Mouse (Mus musculus) gastrocnemius, postnatal 25 days (tissue): Measurements from ENCODE around the gene Acvr2a. TPM values are rescaled to one million over a fixed set of nuclear protein-coding genes. Genes with fewer than 3 reads are reported as not detected.
"Not testable (repeated sequence)": the region's sequence is repeated elsewhere in the genome, so short reads cannot be mapped to it uniquely, and the experiment has no call there.

ENCODE experiments used
- DNase-seq: peaks from one replicate; pipeline ENCODE4 v3.0.0; 2022
- long read RNA-seq, 2 experiments: library from polyadenylated mRNA; stranded (forward); transcript quantifications; one replicate each; pipeline ENCODE4 v2.0.0; 2021
- total RNA-seq, 2 experiments: library from RNA; stranded (reverse); gene quantifications; 1 replicate in 1 of 2; 2 replicates in 1 of 2; pipeline ENCODE4 v1.2.3; 2021

Acvr2a gene
- total RNA-seq, result 10 to 100 TPM; 13.4 to 19.4 TPM
- long read RNA-seq, experiment 1, full-length matches to known transcripts, result 1 of 2 reads
- long read RNA-seq, experiment 1, partial matches to known transcripts, result 0 of 2 reads
- long read RNA-seq, experiment 1, other reads (novel, unspliced or antisense), result 1 of 2 reads
- long read RNA-seq, experiment 2, full-length matches to known transcripts, result 3 of 4 reads
- long read RNA-seq, experiment 2, partial matches to known transcripts, result 0 of 4 reads
- long read RNA-seq, experiment 2, other reads (novel, unspliced or antisense), result 1 of 4 reads

DNA sequence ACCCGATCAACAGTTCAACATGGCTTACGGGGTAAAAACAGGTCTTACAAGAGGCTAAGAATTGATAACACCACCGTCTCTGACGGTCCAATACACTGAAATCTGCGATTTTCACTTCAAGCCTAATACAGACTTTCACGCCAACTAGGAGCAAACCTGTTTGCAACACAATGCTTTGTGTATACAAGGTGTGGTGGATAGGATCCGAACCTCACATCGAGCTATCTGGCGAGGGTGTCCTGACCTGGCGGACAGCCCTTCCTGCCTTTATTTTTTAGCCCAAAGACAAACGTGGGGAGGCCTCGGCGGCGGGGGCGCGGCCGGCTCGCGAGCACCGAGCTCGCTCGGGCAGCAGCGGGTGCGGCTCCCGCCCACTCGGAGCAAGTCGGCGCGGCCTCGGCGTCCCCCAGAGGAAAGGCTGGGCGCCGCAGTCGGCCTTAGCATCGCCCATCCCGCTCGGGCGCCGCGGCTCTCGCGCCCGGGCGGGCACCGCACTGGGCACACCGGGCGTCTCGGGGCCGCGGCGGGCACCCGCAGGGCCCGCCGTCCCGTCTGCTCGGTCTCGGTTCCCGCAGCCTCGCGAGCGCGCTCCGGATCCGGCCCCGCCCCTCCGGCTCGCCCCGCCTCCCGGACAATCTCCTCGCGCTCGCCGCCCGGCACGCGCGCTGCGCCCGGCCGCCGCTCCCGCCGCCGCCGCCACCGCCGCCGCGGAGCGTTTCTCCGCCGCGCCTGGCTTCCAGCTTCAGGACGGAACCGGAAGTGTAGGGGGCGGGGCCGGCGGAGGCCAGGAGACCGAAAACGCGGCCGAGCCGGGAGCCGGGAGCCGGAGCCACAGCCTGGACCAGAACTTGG, at the start of gene Acvr2a:
Acvr2a (plus strand) TSS at position 739 of the 852 bp plus-strand sequence.
- DNase-seq, result peak; percentile 91

DNA sequence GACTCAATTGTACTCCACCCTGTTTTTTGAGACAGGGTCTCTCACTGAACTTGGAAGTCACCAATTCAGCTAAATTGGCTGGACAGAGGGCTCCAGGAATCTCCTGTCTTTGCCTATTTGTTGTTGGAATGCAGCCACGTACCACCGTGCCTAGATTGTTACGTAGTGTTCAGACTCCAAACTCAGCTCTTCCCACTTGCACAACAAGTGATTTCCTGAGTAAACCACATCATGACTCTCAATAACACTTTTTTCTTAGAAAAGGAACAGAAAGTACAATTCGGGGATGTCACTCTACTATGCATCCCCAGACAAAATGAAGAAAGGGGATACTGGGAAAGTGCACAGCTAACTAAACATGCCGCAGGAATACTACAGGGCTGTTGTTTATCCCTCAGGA, 47.4 kb upstream of the Acvr2a start:
- DNase-seq, result no peak

DNA sequence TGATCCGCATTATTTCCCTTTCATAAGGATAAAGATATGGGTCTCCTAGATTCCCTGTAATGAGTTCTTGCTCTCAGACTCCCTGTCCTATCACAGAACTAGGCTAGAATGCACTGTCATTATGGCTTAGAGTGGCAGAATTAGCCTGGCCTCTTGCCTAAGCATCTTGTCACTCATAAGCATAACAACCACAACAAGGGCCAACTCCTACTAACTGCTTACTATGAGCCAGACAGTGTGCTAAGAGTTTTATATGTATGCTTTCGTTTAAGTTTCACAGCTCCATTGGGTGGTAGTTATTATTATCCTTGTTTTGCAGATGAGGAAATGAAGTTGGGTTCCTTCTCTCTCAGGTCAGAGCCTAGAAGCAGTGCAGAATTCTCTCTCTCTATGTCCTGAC, 46.1 kb upstream of the Acvr2a start:
- DNase-seq, result no peak

DNA sequence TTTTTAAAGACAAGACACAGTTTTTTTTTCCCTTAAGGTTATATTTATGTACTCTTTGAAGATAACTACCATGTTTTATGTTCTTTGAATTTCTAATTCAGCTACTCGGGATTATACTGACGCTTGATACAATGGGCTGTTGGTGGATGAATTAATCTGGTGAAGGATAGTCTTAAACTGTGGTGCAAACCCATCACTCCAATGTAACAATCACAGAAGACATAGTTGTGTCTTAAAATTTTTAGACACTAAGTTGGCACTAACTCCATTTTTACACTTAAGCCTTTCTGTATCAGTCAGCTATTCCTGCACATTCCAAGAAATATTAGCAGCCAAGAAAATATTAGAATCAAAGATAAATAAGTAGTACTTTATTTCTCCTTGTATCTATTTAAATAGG, 45.7 kb upstream of the Acvr2a start:
- no peak for DNase-seq

DNA sequence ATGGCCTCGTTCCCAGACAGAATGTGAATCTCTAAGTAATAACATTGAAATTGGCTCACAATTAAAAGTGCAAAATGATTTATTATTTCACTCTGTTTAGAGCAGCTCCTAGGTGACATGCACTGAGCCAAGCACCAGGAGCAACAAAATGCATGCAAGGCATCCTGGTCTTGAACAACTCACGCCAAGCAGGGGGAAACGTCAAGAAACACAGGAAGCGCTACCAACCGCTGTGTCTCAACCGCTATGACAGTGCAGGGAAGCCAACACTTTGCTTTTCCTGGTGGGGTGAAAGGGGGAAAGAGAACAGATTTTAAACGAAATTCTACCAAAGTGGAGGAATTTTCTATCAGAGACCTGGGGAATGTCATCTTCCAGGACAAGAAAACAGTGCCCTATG, 43.8 kb upstream of the Acvr2a start:
- no peak for DNase-seq

DNA sequence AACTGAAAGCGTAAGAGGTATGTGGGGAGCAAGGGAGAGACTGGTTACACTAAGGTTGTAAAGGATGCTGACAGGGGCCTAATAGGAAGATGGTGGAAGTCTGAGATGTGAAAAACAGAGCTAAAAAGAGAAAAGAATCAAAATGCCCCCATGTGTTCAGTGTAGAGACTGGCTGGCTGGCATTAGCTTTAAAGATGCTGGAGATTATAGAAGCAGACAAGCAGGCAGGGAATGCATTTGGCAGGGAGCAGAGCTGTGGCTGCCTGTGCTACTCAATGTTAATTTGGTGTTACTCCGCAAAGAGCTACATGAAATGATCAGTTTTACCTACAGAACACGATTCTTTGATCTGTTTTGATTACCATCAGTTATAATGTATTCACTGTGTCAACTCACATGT, 43.3 kb upstream of the Acvr2a start:
- DNase-seq, result no peak

DNA sequence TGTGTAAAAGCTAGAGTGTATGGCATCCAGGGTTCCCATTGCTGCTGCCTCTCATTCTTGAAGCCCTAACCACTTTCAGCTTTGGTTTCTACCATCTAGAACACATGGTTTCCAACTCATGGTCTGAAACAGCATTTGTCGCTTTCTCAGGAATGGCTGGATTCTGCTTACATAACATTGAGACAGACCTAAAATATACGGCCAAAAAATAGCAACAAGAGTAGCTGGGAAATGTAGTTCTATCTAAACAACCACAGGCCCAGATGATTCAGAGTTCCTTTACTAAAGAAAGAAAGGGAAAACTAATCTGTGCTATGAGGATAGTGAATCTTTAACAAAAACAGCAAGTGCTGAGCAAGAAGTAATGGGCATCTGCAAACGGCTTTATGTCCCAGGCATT, 38.6 kb upstream of the Acvr2a start:
- DNase-seq, result no peak

DNA sequence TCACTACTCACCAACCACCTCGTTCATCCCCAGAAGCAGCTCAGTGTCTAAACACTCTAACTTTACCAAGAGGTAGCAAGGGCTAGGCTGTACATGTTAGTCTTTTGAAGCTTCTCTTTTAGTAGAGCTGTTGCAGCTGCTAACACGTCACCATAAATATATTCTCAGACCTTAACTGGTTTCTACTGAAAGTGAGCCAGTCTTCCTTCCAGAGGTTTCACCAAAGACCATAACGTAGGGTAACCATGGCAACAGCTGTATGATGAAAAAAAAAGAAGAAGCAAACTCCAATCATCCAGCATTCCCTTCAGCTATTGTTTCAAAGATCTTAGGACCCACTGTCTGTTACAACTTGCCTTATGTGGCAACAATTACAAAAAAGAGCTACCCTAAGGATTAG, 25.0 kb upstream of the Acvr2a start:
- no peak for DNase-seq

DNA sequence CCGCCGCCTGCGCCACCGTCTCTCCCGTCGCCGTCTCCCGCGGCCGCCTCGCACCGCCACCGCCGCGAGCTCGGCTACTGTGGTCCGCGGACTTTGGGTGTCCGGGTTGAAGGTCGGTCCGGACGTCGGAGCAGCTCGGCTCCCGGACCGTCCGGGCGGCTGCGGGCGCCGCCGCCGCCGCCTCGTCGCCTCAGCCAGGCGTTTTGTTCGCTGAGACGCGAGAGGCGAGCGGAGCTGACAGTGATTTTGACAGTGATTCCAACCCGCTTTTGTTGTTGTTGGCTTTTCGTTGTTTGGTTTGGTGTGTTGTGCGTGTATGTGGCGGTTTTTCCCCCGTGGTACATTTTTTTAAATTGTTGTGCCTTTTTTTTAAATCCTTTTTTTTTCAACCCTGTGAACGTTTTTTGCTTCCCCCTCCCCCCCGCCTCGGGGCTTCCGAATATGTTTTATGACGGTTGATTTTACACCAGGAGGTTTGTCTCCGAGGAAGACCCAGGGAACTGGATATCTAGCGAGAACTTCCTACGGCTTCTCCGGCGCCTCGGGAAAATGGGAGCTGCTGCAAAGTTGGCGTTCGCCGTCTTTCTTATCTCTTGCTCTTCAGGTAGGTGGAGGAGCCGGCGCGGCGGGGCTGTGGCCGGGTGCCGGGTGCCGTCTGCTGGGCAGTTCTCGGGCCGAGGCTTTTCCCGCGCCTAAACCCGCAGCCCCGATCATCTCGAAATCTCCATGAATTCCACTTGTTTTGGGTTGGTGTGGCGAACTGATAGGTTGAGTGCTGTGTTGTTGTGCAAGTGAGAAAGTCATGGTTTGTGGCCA, 522 bp downstream of the Acvr2a start:
- peak; percentile 24 for DNase-seq

DNA sequence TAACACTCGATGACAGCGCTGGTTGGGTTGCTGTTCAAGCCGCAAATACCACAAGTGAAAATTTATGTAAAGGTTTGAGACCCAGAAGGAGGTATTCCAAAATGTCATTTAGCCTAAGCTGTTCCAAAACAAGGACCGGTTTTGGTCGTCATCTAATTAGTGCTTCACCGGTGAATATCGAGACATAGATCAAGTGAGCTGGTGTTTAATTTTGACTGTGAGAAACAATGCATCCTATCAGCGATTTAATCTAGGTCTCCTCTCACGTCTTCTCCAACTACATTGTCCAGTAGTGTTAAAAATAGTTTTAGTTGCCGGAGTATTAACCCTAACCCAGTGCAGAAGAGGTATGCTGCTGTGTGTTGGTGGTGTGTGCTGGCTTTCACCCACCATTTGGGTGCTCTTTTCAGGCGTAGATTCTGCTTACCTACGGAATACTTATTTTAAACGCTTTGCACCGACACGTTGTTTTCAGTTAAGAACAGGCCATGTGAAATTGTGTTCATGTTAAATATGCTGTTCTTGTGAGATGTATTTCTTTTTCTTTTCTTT, 1.2 kb downstream of the Acvr2a start:
- DNase-seq, result no peak

DNA sequence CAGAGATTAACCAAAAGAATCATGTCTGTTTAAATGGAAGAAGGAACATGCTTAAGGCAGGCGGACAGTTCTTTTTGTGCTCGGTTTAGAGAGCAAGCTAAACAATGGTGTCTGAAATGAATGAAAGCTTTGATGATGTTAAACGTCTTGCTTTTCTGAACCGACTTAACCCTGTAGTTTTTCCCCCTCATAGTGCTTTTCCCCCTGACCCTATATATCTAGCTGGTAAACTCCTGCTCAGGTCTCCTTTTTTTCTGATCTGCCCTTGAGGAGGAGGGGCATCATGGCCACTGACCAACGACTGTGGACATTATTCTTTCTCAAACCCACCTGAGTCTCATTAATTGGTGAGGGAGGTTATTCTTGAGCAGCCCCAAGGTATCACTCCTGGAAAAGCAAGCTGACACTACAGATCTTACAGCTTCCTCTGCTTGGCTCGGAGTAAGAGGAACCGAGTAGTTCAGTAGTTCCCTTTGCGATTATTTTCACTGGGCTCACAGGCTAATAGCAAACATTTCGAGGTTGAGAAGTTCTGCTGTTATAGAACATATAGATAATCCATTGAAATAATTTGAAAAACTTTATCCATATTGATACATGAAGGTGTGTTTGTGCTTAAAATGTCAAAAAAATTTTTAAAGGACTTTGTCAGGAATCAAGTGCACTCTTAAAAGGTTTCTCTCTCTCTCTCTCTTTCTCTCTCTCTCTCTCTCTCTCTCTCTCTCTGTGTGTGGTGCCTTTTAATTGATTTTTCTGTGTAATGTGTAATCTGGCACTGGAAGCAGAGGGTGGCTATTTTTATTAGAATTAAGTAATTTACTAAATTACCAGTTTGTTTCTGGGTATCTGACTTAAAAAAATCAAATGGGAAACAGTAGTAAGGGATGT, 2.5 kb downstream of the Acvr2a start:
- no peak for DNase-seq

DNA sequence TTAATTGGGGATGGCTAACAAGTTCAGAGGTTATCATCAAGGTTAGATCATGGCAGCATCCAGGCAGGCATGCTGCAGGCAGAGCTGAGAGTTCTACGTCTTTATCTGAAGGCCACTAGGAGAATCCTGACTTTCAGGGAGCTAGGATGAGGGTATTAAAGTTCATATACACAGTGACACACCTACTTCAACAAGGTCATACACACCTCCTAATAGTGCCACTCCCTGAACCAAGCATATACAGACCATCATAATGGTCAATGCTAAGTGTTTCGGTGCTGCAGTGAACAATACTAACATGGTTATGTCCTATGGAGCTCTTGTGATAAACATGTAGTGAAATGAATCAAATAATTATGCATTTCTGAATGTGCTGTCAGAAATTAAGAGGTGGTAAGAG, 12.0 kb downstream of the Acvr2a start:
- no peak for DNase-seq

DNA sequence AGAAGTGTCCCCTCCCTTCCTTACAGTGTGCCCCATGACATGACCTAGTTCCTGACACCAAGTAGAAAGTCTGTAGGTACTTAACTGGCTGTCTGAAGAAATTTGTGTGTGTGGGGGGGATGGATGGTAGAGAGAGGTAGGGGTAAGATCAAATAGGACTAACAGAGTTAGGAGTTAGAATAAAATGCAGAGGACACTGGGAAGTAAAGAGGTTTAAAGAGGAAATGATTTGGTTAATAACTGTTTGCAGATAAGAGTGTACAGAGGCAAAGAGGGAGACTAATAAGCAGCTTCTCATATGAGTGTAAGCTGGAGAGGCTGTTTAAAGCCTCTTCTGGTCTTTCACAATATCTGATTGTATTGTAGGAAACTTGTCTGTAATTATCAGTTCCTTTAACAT, 12.5 kb downstream of the Acvr2a start:
- no peak for DNase-seq

DNA sequence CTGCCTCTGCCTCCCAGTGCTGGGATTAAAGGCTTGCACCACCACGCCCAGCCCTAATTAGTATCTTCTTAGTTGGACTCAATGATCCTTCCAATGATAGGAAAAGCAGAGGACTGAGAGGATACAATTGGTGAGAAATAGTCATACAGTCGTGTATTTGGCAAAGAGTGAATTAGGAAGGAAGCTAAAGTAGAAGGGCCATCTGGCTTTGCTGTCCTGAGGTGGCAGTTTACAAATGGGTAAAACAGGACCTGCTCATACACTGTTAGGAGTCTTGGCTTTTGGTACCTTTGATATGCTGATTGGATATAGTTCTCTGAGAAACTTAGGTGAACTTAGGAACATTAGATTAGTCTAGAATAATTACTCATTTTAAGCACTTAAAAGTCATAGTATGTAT, 16.6 kb downstream of the Acvr2a start:
- DNase-seq, result no peak

DNA sequence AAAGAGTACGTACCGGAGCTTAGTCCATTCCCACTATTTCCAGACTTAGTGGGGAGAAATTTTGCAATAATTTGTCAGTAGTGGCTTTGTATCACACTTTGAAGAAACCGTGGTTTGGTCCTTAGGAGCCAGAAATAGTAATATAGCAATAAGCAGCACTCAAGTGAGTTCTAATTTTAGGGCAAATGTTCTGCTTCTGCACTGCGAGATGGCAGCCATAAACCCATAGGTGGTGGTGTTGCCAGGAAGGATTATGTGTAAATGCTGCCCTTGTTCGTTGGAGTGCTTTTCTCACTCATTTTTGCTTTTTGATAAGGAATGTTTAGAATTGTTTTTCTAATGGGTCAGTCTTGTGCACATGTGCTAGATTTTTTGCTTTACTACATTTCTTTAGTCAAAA, 18.4 kb downstream of the Acvr2a start:
- DNase-seq, result no peak

DNA sequence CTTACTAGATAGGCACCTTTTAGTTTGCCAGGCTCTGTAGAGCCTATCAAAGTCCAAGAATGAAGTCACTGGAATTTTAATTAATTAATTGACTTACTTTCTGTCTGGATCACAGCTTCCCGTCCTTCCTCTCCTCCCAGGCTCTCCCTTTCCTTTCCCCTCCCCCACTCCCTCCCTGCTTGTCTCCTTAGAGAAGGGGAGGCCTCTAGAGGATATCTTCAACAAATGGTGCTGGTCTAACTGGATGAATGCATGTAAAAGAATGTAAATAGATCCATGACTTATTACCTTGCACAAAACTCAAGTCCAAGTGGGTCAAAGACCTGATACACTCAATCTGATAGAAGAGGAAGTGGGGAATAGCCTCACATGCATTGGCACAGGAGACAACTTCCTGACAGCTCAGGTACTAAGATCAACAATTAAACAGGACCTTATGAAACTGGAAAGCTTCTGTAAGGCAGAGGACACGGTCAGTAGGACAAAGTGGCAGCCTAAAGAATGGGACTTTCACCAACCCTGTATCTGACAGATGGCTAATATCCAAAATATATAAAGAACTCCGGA, 20.1 kb downstream of the Acvr2a start:
- DNase-seq, result no peak

DNA sequence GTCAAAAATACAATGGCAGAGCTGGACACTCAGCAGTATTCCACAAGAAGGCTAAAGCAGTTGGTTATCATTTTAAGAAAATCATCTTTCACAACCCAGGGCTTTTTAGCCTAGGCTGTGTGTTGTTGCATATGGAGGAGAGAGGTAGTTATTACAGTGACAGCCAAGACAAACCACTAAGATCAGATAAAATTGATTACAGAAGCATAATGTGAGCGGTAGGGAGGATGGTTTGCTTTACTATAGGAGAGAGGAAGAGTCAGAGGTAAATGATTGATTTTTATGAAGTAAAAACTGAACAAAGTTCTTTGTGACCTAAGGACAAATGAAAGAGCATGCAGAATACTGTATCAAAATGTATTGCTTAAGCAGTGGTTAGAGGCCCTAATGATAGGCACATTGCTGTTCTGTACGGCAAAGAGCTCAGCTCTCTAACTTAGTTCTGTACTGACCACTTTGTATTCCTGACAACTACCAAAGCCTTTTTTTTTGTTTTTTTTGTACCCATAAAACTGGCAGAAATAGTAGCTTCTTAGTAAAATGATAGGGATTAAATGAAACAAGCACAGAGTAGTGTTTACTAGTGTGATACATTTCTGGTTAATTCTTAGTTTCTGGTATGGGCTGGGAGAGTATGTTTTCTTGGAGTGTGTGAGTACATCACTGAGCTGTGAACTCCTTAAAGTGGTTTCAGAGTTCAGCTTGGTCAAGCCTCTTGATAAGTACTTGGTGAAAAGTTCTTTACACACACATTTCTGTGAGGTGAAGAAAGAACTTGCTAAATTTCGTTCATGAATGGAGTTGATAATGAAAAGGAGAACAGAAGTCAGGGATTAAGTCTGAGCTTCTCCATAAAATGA, 27.9 kb downstream of the Acvr2a start:
- DNase-seq, result no peak

DNA sequence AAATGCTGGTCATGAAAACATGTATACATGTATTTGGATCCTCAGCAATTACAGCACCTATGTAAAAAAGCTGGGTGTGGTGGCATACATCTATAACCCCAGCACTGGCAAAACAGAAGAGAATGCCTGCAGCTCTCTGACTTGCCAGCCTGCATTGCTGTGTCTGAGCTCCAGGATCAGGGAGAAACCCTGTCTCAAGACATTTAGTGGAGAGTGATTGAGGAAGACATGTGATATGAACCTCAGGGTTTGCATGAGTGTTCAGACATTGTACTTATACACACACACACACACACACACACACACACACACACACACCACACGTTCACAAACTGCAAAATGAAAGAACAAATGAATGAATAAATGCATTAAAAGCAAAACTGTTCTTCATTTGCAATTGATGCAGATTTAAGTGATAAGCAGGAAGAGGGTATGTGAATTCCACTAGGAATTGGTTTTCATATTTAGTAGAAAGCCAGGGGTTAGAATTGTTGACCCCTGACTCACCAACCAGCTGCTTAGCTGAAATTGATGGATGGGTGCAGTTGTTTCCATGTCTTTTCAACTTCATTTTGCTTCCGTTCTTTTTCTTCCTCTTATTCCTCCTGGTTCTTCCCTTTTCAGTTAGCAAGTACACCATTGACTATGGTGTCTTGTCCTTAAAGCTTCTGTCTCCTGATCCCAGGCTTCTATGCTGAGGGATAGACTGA, 32.9 kb downstream of the Acvr2a start:
- DNase-seq, result no peak

DNA sequence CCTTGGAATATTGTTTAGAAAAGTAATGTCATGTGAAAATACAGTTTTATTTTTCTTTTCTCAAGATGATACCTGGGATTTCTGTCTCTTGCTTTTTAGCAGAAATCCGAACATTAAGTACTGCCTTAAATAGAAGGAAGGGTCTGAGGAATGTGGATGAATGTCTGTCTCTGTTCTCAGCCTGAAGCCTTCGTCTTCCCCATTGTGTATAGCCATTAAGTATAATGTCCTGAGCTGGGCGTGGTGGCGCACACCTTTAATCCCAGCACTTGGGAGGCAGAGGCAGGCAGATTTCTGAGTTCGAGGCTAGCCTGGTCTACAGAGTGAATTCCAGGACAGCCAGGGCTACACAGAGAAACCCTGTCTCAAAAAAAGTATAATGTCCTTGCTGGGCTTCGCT, 51.7 kb downstream of the Acvr2a start:
- not testable (repeated sequence) for DNase-seq
